In the genomic region with DNA sequence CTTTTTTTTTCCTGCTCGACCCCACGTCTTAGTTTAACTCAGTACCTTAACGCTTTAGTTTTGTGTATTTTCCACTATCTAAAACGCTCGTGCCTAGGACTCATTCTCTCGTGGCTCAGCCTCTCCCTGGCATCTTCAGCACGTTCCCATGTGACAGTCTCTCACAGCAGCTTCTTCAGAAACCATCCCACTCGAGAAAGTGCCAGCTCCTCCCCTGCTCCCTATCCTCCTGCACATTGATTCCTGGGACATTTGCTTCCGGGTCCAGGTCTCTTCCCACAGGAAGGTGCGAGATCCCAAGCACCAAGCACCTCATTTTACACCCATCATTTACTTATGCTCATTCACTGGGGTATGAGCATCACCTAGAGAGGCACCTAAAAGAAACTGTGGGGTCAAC, we compare ENCODE assay signal across 13 mouse cellular contexts.
"Had no signal": no experiment of that assay in that cellular context is flagged by ENCODE, and none has a peak within 500 bp of the region (broad histone marks: within the 10 kb centered on the region; RNA-seq: fewer than 3 reads in every experiment).

No protein-coding gene starts in this region.

- H3K27ac ChIP-seq: liver, embryonic 12.5 days; lung, embryonic 15.5 days; neural tube, embryonic 15.5 days had no signal

- H3K9ac ChIP-seq: liver, embryonic 12.5 days; lung, embryonic 15.5 days; neural tube, embryonic 15.5 days had no signal

- DNase-seq: kidney, adult 8-10 months; kidney, postnatal 25 days; lung, postnatal 14 days; midbrain, embryonic 14.5 days; right cerebral cortex, postnatal 4 days; spleen, adult 18-20 months; thymus, adult 18-20 months; thymus, postnatal 14 days had no signal

- H3K9me3 ChIP-seq: limb, embryonic 10.5 days; liver, embryonic 12.5 days; lung, embryonic 15.5 days; neural tube, embryonic 15.5 days had no signal

- ATAC-seq: liver, embryonic 12.5 days had no signal

- H3K4me2 ChIP-seq: liver, embryonic 12.5 days; lung, embryonic 15.5 days; neural tube, embryonic 15.5 days had no signal

- H3K36me3 ChIP-seq: limb, embryonic 10.5 days; liver, embryonic 12.5 days; lung, embryonic 15.5 days; neural tube, embryonic 15.5 days had no signal

- H3K27me3 ChIP-seq: liver, embryonic 12.5 days; lung, embryonic 15.5 days; neural tube, embryonic 15.5 days had no signal

- H3K4me1 ChIP-seq: liver, embryonic 12.5 days; lung, embryonic 15.5 days; neural tube, embryonic 15.5 days had no signal

- H3K4me3 ChIP-seq: limb, embryonic 10.5 days; liver, embryonic 12.5 days; lung, embryonic 15.5 days; myocyte; neural tube, embryonic 15.5 days had no signal
